Mouse (Mus musculus): ENCODE results near the gene Pitpnc1. TPM values are rescaled to one million over a fixed set of nuclear protein-coding genes. Genes with fewer than 3 reads are reported as not detected.

Pitpnc1 gene
- total RNA-seq, 2 experiments from 2014 or later, result 54.3 to 60.0 TPM

- no peak for DNase-seq (ENCODE audit: low spot score in 2 of 2)
- TF ChIP-seq CTCF (conservative IDR thresholded peaks at IDR 0.05), result no peak
Observed at GRCm38 (mm10) chr11:107447349-107447748, 23.1 kb downstream of the Pitpnc1 start.

GRCm38 (mm10) chr11:107446650-107447049, 23.8 kb downstream of the Pitpnc1 start:
- Histone ChIP-seq H3K4me3 (no peak overlapping the region), H3K27ac (no peak overlapping the region)
- no peak for DNase-seq (ENCODE audit: low spot score in 2 of 2)
- TF ChIP-seq CTCF (conservative IDR thresholded peaks at IDR 0.05), result no peak

More at GRCm38 (mm10) chr11:107447349-107447748, 23.1 kb downstream of the Pitpnc1 start:
- Histone ChIP-seq H3K4me3 (no peak overlapping the region), H3K27ac (no peak overlapping the region)

- Histone ChIP-seq H3K4me3 (no peak overlapping the region), H3K27ac (no peak overlapping the region)
- DNase-seq (ENCODE audit: low spot score in 2 of 2), result no peak
- TF ChIP-seq CTCF (conservative IDR thresholded peaks at IDR 0.05), result no peak
Observed at GRCm38 (mm10) chr11:107445683-107446082, 24.8 kb downstream of the Pitpnc1 start.

- H3K4me3 ChIP-seq, result no peak overlapping the region
- no peak overlapping the region for H3K27ac ChIP-seq
- TF ChIP-seq CTCF (conservative IDR thresholded peaks at IDR 0.05), result no peak
- no peak for DNase-seq (ENCODE audit: low spot score in 2 of 2)
Observed at GRCm38 (mm10) chr11:107443121-107444095, 27.1 kb downstream of the Pitpnc1 start.

GRCm38 (mm10) chr11:107441050-107441449, 29.4 kb downstream of the Pitpnc1 start:
- TF ChIP-seq CTCF (conservative IDR thresholded peaks at IDR 0.05), result no peak
- Histone ChIP-seq H3K27ac (no peak overlapping the region), H3K4me3 (no peak overlapping the region)
- DNase-seq (ENCODE audit: low spot score in 2 of 2), result no peak

GRCm38 (mm10) chr11:107438140-107438539, 32.4 kb downstream of the Pitpnc1 start:
- no peak for DNase-seq (ENCODE audit: low spot score in 2 of 2)
- Histone ChIP-seq H3K4me3 (no peak overlapping the region), H3K27ac (no peak overlapping the region)
- no peak for TF ChIP-seq CTCF (conservative IDR thresholded peaks at IDR 0.05)

GRCm38 (mm10) chr11:107437723-107438122, 32.8 kb downstream of the Pitpnc1 start:
- Histone ChIP-seq H3K4me3 (no peak overlapping the region), H3K27ac (no peak overlapping the region)
- no peak; the same call in 1 of the 2 replicates for TF ChIP-seq CTCF (conservative IDR thresholded peaks at IDR 0.05)
- no peak for DNase-seq (ENCODE audit: low spot score in 2 of 2)

GRCm38 (mm10) chr11:107435776-107436449, 34.6 kb downstream of the Pitpnc1 start:
- no peak for DNase-seq (ENCODE audit: low spot score in 2 of 2)
- TF ChIP-seq CTCF (conservative IDR thresholded peaks at IDR 0.05), result no peak
- Histone ChIP-seq H3K27ac (no peak overlapping the region), H3K4me3 (no peak overlapping the region)

GRCm38 (mm10) chr11:107431197-107431965, 39.1 kb downstream of the Pitpnc1 start:
- Histone ChIP-seq H3K4me3 (peak overlapping the region; percentile 3; the same call in 1 of the 2 replicates), H3K27ac (peak overlapping the region; percentile 40; the same call in 1 of the 2 replicates)
- DNase-seq (ENCODE audit: low spot score in 2 of 2), result no peak
- TF ChIP-seq CTCF (conservative IDR thresholded peaks at IDR 0.05), result no peak

GRCm38 (mm10) chr11:107428011-107428410, 42.5 kb downstream of the Pitpnc1 start:
- no peak for TF ChIP-seq CTCF (conservative IDR thresholded peaks at IDR 0.05)
- no peak overlapping the region for H3K4me3 ChIP-seq
- H3K27ac ChIP-seq, result no peak overlapping the region

GRCm38 (mm10) chr11:107424176-107424575, 46.3 kb downstream of the Pitpnc1 start:
- no peak for DNase-seq (ENCODE audit: low spot score in 2 of 2)

More at GRCm38 (mm10) chr11:107428011-107428410, 42.5 kb downstream of the Pitpnc1 start:
- no peak for DNase-seq (ENCODE audit: low spot score in 2 of 2)

GRCm38 (mm10) chr11:107422356-107422754, 48.1 kb downstream of the Pitpnc1 start:
- Histone ChIP-seq H3K27ac (peak overlapping the region; percentile 77), H3K4me3 (no peak overlapping the region)
- no peak for TF ChIP-seq CTCF (conservative IDR thresholded peaks at IDR 0.05)
- peak in 1 of 2 experiments; percentile 5 for DNase-seq (ENCODE audit: low spot score in 2 of 2)

More at GRCm38 (mm10) chr11:107424176-107424575, 46.3 kb downstream of the Pitpnc1 start:
- TF ChIP-seq CTCF (conservative IDR thresholded peaks at IDR 0.05), result no peak
- H3K4me3 ChIP-seq, result no peak overlapping the region
- peak overlapping the region; percentile 43 for H3K27ac ChIP-seq

Data from layer of hippocampus, adult 2 months (tissue).